Mouse (Mus musculus) ES-Bruce4 (cell line): ENCODE results near the gene Tnf.

Experiments used
- CTCF ChIP-seq: IDR thresholded peaks from one replicate; pipeline ENCODE4 v1.8.1; 2011; ENCODE audit warnings: low read depth, low read length
- POLR2A ChIP-seq: IDR thresholded peaks from one replicate; pipeline ENCODE4 v1.8.1; 2011; ENCODE audit warnings: low read length; ENCODE audit not compliant: insufficient read depth

DNA sequence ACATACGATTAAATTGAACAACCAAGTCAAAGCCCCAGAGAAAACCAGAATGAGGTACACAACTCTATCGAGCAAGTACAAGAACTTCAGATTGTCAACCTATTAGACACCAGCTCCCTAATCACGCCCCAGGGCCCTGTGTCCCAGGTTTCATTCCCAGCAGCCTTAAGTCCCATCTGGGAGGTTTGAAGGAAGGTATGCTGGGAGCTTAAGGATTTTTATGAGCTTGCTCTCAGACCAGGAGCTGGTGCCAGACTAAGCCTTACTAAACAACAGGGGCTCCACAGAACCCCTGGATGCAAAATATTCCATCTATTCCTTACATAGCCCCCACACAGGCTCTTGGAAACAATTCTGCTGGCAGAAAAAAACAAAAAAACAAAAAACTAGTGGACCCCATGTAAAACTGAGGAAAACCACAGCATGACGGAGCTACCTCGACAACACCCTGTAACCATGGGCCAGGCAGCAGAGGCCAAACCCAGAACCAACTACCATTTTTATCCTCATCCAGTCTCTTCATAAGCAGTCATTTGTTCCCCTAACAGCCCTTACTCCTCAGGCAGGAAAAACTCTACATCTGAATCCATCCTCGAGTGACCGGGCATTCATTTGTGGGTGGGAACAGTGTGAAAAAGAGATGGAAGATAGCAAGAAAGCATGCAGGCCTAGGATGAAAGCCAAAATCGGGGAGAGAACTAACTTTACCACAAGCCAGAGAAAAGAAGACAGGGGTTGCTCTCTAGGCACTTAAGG is 38.3 kb downstream of the Tnf start:
- TF ChIP-seq POLR2A = no peak
- no peak for TF ChIP-seq CTCF
